Mouse (Mus musculus) mature B cell (primary cell): ENCODE results near the gene Itgb1bp1.

Experiments used
- in situ Hi-C: fragments of 300-500 bp; cut with MboI; formaldehyde crosslinking; loops from 2 replicates; pipeline ENCODE4 v1.14.3; 2019

Itgb1bp1 gene

DNA sequence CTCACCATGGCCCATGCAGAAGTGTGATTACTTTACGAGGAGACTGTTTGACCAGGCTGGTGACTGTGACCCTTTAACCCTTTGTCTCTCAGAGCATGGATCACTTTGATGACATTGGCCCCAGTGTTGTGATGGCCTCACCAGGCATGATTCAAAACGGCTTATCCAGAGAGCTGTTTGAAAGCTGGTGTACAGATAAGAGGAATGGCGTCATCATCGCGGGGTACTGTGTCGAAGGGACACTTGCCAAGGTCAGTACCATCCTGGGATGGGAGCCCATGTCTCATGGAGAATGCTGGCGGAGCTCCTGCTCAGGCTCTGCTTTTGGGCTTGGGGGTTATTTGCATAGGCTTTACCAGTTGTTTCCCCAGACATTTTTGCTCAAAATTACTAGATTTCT, 15.2 kb upstream of the Itgb1bp1 start:
- in situ Hi-C loops: no loop called here

GRCm38 (mm10) chr12:21298856-21299255, 12.8 kb upstream of the Itgb1bp1 start:
- in situ Hi-C loops: no loop called here

DNA sequence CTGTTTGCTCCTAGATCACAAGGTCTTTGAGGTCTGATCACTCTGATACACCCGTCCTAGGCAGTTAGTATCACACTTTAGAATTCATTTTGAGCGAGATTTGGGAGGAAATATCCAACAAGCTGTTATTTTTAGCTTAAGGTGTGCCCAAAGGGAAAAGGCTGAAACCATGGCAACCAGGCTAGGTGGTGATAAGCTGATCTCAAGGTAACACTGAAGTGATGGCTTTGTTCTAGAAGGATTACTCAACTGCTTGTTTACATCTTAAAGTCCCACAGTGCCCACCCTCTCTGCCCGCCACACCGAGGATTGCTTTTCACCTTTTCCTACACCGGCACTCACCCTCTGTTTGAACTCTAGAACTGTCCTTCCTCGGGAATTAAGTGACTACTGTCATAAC, 3.6 kb upstream of the Itgb1bp1 start:
- in situ Hi-C loops: no loop called here

GRCm38 (mm10) chr12:21288716-21289395, 2.8 kb upstream of the Itgb1bp1 start:
- in situ Hi-C loops: no loop called here

- in situ Hi-C loops: no loop called here
Measured at GRCm38 (mm10) chr12:21286712-21287650, 897 bp upstream of the Itgb1bp1 start.

GRCm38 (mm10) chr12:21285508-21286242, 409 bp downstream of the Itgb1bp1 start:
- in situ Hi-C loops: no loop called here

GRCm38 (mm10) chr12:21284761-21285441, 1.2 kb downstream of the Itgb1bp1 start, which contains the start of gene Cpsf3:
Gene Cpsf3, plus strand, starts transcription at chr12:21285391.
- in situ Hi-C loops: no loop called here

DNA sequence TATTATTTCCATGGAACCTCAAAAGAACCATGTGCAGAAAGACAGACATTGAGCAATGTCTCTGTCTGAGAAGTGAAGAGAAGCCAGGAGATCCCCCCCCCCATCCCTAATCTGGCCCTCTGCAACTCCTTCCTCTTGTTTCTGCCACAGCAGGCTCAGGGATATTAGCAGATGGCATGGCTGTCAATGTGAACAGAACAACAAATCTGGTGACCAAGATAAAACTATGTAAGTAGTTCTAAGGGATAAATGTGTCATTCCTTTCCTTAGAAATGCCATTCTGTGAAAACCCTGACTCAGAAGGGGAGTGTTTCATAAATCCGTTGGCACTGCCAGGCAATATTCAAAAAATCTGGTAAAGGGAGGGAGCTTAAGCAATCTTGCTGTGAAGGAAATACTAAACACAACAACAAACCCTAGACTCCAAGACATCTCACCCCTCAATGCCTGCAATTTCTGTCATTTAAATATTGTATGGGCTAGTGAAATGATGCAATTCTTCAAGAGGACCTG, 8.7 kb downstream of the Itgb1bp1 start:
- in situ Hi-C loops: no loop called here

DNA sequence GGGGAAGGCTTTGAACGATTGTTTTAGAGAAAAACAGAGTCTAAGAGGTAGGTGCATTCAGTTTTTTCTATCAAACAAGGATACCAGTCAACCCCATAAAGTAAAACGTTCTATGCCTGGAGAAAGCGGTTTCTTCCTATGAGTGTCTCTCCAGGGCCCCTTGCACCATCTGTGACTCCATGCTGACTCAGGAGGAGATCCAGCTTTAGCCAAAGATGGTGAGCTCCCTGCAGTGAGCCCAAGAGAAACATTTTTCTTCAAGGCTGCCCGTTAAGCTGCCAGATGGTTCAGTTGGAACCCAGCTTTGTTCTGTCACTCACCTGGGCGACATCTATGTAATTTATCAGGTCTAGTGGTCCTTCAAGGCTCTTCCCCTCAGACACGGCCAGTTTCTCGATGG, 11.6 kb downstream of the Itgb1bp1 start:
- in situ Hi-C loops: no loop called here

DNA sequence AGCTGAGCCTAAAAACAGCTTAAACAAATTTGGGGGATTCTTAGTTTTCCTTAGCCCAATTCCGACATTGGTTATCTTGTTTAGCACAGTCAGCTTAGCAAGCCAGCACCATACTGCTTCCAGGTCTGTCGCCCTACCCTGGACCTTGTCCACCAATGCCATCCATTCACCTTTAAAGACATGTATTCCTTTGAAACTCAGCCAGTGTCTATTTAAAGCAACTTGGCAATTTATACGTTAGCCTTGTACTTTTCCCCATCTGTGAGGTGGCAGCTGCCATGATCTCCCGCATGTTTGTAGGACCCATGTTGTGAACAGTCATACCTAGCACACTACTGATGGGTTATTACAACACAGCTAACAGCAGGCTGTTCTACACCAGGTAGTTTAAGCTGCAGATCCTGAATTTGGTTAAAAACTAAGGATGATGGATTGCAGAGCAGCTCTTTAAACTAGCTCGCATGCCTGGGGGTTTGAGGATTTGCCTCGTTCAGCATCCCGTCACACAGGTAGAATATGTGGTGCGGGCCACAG, 17.9 kb downstream of the Itgb1bp1 start:
- in situ Hi-C loops: no loop called here

DNA sequence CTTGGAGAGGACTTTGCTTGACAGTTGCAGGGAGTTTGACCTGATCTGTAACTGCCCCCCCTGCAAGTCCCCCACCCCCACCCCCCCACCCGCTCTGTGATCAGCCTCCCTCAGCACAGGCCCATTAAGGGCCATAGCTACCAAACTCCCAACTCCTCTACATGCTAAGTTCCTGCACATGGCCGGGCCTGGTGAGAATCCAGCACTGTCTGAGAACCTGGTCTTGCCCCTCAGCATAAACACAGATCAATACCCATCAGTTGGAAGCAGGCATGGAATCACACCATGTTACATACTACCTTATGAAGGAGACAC, 19.3 kb downstream of the Itgb1bp1 start:
- in situ Hi-C loops: no loop called here

DNA sequence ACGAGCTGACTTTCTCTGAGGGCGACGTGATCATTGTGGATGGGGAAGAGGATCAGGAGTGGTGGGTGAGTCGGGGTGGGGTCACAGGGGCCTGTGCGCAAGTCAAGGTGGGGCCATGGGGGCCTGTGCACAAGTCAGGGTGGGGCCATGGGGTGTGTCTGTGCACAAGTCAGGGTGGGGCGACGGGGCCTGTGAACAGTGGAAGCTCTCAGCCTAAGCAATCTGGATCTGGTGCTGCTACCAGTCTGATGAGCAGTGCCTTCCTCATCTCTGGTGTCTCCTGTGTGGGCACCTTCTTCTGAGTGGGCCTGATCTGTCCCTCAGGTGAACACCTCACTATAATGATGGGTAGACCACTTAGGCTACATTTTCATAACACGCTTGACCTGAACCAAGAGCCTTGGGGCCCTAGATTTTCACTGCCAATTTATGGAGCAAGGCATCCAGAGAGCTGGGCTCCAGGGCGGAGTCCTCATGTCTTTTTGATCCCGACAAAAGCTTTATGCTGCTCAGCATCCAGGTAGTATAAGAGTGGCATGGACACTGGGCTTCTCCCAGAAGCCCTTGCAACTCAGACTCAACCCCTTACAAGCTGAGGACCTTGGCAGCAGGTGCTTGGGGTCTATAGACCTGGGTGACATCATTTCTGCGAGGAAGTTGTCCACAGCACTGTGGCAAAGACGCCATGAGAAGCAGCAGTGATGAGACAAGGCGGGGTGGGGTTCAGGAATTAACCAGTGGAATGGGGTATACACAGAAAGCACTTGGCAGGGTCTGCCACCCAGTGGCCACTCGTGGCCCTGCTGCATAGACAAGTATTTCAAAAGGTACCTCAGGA, 19.9 kb downstream of the Itgb1bp1 start:
- in situ Hi-C loops: no loop called here

DNA sequence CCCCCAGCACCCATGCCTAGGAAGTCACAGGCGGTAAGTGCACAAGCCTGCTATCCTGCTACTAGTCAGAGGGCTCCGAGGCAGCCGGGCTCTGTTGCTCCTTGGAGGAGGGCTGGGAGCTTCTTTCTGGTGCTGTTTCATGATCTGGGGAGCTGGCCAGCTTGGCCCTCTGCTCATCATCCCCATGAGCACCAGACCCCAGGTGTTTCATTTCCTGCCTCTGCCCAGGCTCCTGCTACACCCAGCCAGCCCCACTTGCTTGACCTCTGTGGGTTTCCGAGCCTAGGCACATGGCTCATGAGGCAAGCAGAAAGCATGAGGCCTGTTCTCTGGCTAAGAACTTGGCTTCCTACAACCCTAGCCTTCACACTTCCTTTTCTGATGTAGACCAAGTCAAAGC, 20.6 kb downstream of the Itgb1bp1 start:
- in situ Hi-C loops: no loop called here

DNA sequence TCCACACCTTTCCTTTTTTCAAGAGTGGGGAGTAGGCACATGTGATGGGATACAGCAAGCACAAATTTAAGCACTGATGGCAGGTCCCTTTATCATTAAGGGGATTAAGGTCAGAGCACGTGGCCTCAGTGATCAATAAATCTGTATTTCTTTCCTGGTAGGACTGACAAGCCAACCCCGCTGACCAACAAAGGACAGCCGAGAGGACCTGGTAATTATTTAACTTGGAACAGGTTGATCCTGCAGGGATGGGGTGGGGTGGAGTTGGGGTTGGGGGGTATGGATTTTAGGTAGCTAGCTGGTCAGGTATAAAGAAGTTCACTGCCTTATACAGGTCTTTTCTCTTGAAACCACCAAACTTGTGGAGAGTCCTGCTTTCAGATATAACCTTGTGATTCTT, 21.1 kb downstream of the Itgb1bp1 start:
- in situ Hi-C loops: no loop called here

DNA sequence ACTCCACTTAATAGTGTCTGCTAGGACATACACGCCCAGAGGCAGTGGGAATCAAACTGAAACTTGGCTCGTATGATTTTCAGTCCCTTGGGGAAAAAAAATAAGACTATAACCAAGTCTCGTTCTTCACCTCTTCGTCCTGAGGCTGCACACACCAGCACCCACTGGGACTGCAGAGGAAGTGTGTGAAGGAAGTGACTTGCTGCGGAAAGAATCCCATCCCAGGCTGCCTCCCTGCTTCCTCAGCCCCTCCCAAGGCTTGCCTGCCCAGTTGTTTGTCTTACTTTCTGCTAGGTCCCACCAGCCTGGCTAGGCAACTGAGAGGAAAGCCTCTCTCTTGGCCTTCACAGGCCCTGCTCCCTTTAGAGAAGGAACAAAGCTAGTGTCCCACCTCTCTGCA, 21.8 kb downstream of the Itgb1bp1 start:
- in situ Hi-C loops: no loop called here

- in situ Hi-C loops: no loop called here
Measured at GRCm38 (mm10) chr12:21263256-21263655, 22.8 kb downstream of the Itgb1bp1 start.

DNA sequence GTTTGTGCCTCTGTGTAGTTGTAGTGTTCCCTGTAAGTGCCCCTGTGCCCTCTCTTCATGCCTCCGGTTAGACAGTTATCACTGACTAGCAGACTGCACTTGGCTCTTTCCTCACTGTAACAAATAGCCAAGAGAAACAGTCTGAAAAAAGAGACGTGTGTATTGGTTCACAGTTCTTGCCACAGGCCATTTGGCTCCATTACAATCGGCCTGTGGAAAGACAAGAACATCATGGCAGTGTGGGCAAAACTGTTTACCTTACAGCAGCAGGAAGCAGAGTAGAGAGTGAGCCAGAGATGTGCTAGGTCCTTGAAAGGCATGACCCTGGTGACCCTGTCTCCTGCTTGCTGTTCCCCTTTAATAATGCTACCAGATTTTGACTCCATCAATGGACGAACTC, 24.6 kb downstream of the Itgb1bp1 start:
- in situ Hi-C loops: no loop called here

DNA sequence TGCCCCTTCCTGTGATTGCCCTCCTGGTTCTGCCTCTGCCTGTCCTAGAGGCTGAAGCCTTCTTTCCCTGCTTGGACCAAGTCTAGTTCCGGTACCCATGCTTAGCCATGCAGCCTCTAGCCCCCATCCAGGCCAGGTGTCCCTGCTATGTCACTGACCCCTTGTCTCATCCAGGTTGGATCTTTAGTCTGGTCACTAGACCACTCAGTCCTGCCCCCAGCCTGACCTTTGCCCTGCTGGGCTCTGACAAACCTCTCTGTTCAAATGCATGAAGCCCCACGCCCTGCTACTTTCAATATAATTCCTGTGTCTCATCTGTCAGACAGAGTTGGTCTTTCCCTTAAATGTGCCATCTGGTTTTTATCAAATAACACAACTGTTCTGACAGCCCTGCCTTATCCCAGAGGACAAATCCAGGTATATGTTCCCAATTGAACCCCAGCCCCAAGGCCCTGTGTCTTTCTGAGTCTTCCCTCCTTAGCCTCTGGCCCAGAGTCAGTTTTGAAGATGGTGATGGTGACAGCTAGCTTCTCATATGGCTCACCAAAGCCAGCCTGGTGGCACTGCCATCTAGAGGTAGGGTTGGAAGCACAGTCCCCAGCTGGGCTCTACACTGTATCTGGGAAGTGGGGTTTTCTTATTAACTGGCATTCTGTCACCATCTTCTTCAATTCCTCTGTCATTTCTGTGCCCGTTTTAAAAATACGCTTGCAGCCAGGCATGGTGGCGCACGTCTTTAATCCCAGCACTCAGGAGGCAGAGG, 25.4 kb downstream of the Itgb1bp1 start:
- in situ Hi-C loops: no loop called here

- in situ Hi-C loops: no loop called here
Measured at GRCm38 (mm10) chr12:21247711-21248392, 38.2 kb downstream of the Itgb1bp1 start.
